Mouse (Mus musculus): Measurements from ENCODE around the gene Itpr1. TPM values are rescaled to one million over a fixed set of nuclear protein-coding genes. Genes with fewer than 3 reads are reported as not detected.

Itpr1 gene
- polyA plus RNA-seq, 1 experiment from 2014 or later: 9.1 TPM

DNA sequence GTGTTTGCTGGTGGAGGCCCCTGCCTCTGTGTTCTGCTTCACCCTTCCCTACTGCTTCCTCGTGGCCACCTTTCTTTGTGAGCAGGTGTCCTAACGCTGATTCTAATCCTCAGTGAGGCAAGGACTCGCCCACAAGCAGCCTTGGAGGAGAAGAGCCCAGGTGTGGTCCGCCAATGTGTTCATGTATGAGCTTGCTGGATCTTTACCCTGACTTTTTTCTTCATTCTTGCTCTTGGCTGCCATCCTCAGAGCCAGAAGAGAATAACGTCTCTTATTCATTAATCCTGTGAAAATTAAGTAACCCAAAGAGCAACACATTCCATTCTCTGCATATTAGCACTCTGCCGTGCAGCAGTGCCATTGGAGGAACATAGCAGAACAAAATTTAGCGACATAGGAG, 161.1 kb downstream of the Itpr1 start:
- Histone ChIP-seq H3K4me2 (ENCODE audit: low read depth, low read length) (no peak overlapping the region), H3K36me3 (ENCODE audit: control insufficient read depth, insufficient read depth, low read length) (peaks cover 9% of the 10 kb centered on the region; the same call in 1 of the 2 replicates), H3K27me3 (replicated peaks; ENCODE audit: control insufficient read depth, insufficient read depth, low read length) (no peaks in the 10 kb centered on the region), H3K9me3 (ENCODE audit: control insufficient read depth, low read length) (no peaks in the 10 kb centered on the region), H3K4me1 (ENCODE audit: control insufficient read depth, insufficient read depth, low read length) (no peaks in the 10 kb centered on the region), H3K27ac (replicated peaks; ENCODE audit: low read depth, low read length) (no peak overlapping the region), H3K4me3 (ENCODE audit: low read depth, low read length) (no peak overlapping the region), H3K9ac (ENCODE audit: low read depth, low read length) (no peak overlapping the region)
- peak; percentile 33; the same call in 1 of the 2 replicates for ATAC-seq (ENCODE audit: low read depth)
- peak; percentile 13 for DNase-seq (ENCODE audit: low spot score)
- 63% methylated on average over 7 of the region's 7 CpGs for WGBS

GRCm38 (mm10) chr6:108379041-108379440, 166.1 kb downstream of the Itpr1 start:
- Histone ChIP-seq H3K4me3 (ENCODE audit: low read depth, low read length) (no peak overlapping the region), H3K27ac (replicated peaks; ENCODE audit: low read depth, low read length) (no peak overlapping the region), H3K9ac (ENCODE audit: low read depth, low read length) (no peak overlapping the region), H3K36me3 (ENCODE audit: control insufficient read depth, insufficient read depth, low read length) (peaks cover 40% of the 10 kb centered on the region), H3K27me3 (replicated peaks; ENCODE audit: control insufficient read depth, insufficient read depth, low read length) (no peaks in the 10 kb centered on the region), H3K9me3 (ENCODE audit: control insufficient read depth, low read length) (no peaks in the 10 kb centered on the region), H3K4me2 (ENCODE audit: low read depth, low read length) (no peak overlapping the region), H3K4me1 (ENCODE audit: control insufficient read depth, insufficient read depth, low read length) (no peaks in the 10 kb centered on the region)
- ATAC-seq (ENCODE audit: low read depth) (no peak), DNase-seq (ENCODE audit: low spot score) (no peak)
- WGBS: 73% methylated on average over 3 of the region's 3 CpGs

DNA sequence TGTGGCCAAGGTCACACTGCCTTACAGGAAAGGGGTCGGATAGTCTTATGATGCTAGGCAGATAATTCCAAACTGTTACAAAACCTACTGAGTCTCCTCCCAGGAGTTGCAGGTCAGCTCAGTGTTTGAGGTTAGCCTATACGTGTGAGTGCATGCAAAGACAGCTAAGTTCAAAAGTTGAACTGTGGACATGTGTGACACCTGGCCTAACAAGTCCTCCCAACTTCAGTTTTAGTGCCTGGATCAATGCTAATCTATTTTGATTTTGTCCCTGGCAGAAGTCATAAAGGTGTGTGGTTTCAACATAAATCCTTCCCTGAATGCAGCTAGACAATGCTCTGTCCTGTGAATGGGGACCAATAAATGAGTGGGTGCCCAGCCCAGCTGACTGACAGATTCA, 167.3 kb downstream of the Itpr1 start:
- 80% methylated on average over 2 of the region's 2 CpGs for WGBS
- Histone ChIP-seq H3K9ac (ENCODE audit: low read depth, low read length) (no peak overlapping the region), H3K27me3 (replicated peaks; ENCODE audit: control insufficient read depth, insufficient read depth, low read length) (no peaks in the 10 kb centered on the region), H3K9me3 (ENCODE audit: control insufficient read depth, low read length) (no peaks in the 10 kb centered on the region), H3K4me3 (ENCODE audit: low read depth, low read length) (no peak overlapping the region), H3K36me3 (ENCODE audit: control insufficient read depth, insufficient read depth, low read length) (peaks cover 46% of the 10 kb centered on the region), H3K27ac (replicated peaks; ENCODE audit: low read depth, low read length) (no peak overlapping the region), H3K4me2 (ENCODE audit: low read depth, low read length) (no peak overlapping the region), H3K4me1 (ENCODE audit: control insufficient read depth, insufficient read depth, low read length) (no peaks in the 10 kb centered on the region)
- no peak for DNase-seq (ENCODE audit: low spot score)
- ATAC-seq (ENCODE audit: low read depth): no peak

- ATAC-seq (ENCODE audit: low read depth) (no peak), DNase-seq (ENCODE audit: low spot score) (no peak)
- 81% methylated on average over 6 of the region's 6 CpGs for WGBS
- H3K9me3 ChIP-seq (ENCODE audit: control insufficient read depth, low read length): no peaks in the 10 kb centered on the region
- H3K36me3 ChIP-seq (ENCODE audit: control insufficient read depth, insufficient read depth, low read length): peaks cover 35% of the 10 kb centered on the region
- H3K27me3 ChIP-seq (replicated peaks; ENCODE audit: control insufficient read depth, insufficient read depth, low read length): no peaks in the 10 kb centered on the region
- H3K9ac ChIP-seq (ENCODE audit: low read depth, low read length): no peak overlapping the region
- H3K4me2 ChIP-seq (ENCODE audit: low read depth, low read length): no peak overlapping the region
- H3K4me1 ChIP-seq (ENCODE audit: control insufficient read depth, insufficient read depth, low read length): no peaks in the 10 kb centered on the region
- no peak overlapping the region for H3K27ac ChIP-seq (replicated peaks; ENCODE audit: low read depth, low read length)
- H3K4me3 ChIP-seq (ENCODE audit: low read depth, low read length): no peak overlapping the region
Observed at GRCm38 (mm10) chr6:108390624-108391324, 177.9 kb downstream of the Itpr1 start.

GRCm38 (mm10) chr6:108393131-108393530, 180.2 kb downstream of the Itpr1 start:
- Histone ChIP-seq H3K4me3 (ENCODE audit: low read depth, low read length) (no peak overlapping the region), H3K9ac (ENCODE audit: low read depth, low read length) (no peak overlapping the region), H3K27me3 (replicated peaks; ENCODE audit: control insufficient read depth, insufficient read depth, low read length) (no peaks in the 10 kb centered on the region), H3K36me3 (ENCODE audit: control insufficient read depth, insufficient read depth, low read length) (peaks cover 40% of the 10 kb centered on the region), H3K9me3 (ENCODE audit: control insufficient read depth, low read length) (no peaks in the 10 kb centered on the region), H3K4me2 (ENCODE audit: low read depth, low read length) (no peak overlapping the region), H3K27ac (replicated peaks; ENCODE audit: low read depth, low read length) (no peak overlapping the region), H3K4me1 (ENCODE audit: control insufficient read depth, insufficient read depth, low read length) (no peaks in the 10 kb centered on the region)
- DNase-seq (ENCODE audit: low spot score) (no peak), ATAC-seq (ENCODE audit: low read depth) (no peak)
- 73% methylated on average over 8 of the region's 8 CpGs for WGBS

DNA sequence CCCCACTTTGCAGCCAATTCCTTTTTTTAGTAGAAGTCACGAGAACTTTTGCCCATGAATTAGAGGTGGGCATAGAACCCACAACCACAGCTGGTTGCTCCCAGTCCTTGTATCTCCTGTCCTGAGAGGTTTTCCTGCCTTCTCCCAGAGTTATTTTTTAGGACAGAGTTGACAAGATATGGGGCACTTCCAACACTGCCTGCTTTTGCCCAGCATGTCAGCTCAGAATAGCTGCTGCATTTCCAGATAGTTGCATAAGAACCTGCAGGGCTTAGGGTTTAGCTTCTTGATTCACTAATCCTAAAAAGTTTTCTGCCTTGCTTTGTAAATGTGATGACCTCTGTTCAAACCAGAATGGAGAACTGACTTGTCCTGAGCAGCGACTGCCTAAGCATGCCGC, 185.1 kb downstream of the Itpr1 start:
- Histone ChIP-seq H3K36me3 (ENCODE audit: control insufficient read depth, insufficient read depth, low read length) (peaks cover 47% of the 10 kb centered on the region), H3K27me3 (replicated peaks; ENCODE audit: control insufficient read depth, insufficient read depth, low read length) (no peaks in the 10 kb centered on the region)
- 87% methylated on average over 3 of the region's 3 CpGs for WGBS

DNA sequence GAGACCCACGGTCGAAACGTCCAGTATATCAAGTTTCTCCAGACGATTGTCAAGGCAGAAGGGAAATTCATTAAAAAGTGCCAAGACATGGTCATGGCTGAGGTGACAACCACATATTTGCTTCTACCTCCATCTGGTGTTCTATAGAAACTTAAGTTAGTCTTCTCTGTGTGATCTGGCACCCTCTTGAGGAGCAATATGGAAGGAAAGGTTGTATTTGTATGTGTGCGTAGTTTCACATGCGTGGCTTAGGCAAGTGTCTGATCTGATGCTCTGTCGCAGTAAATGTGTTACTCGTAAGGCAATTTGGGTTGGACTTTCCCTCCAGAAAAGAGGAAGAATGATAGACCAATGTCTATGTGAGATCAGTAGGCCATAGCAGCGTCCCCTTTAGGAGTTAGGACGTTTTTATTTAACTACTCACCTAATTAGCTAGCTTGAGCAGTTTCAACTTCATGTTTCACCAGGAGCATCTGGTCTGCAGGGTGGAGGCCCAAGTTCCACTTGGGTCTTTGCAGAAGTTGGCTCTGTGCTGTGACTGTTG, 188.6 kb downstream of the Itpr1 start:
- H3K36me3 ChIP-seq (ENCODE audit: control insufficient read depth, insufficient read depth, low read length): peaks cover 37% of the 10 kb centered on the region
- H3K27ac ChIP-seq (replicated peaks; ENCODE audit: low read depth, low read length): no peak overlapping the region
- no peak overlapping the region for H3K9ac ChIP-seq (ENCODE audit: low read depth, low read length)
- no peak overlapping the region for H3K4me2 ChIP-seq (ENCODE audit: low read depth, low read length)
- 86% methylated on average over 10 of the region's 10 CpGs for WGBS
- DNase-seq (ENCODE audit: low spot score) (no peak), ATAC-seq (ENCODE audit: low read depth) (no peak)
- no peaks in the 10 kb centered on the region for H3K9me3 ChIP-seq (ENCODE audit: control insufficient read depth, low read length)
- H3K27me3 ChIP-seq (replicated peaks; ENCODE audit: control insufficient read depth, insufficient read depth, low read length): no peaks in the 10 kb centered on the region
- no peak overlapping the region for H3K4me3 ChIP-seq (ENCODE audit: low read depth, low read length)
- no peaks in the 10 kb centered on the region for H3K4me1 ChIP-seq (ENCODE audit: control insufficient read depth, insufficient read depth, low read length)

More for the DNA sequence above, 185.1 kb downstream of the Itpr1 start:
- Histone ChIP-seq H3K4me1 (ENCODE audit: control insufficient read depth, insufficient read depth, low read length) (no peaks in the 10 kb centered on the region), H3K4me3 (ENCODE audit: low read depth, low read length) (no peak overlapping the region), H3K4me2 (ENCODE audit: low read depth, low read length) (no peak overlapping the region), H3K27ac (replicated peaks; ENCODE audit: low read depth, low read length) (no peak overlapping the region), H3K9me3 (ENCODE audit: control insufficient read depth, low read length) (no peaks in the 10 kb centered on the region), H3K9ac (ENCODE audit: low read depth, low read length) (no peak overlapping the region)
- ATAC-seq (ENCODE audit: low read depth): no peak
- no peak for DNase-seq (ENCODE audit: low spot score)

- H3K9me3 ChIP-seq (ENCODE audit: control insufficient read depth, low read length): no peaks in the 10 kb centered on the region
- no peak overlapping the region for H3K27ac ChIP-seq (replicated peaks; ENCODE audit: low read depth, low read length)
- H3K9ac ChIP-seq (ENCODE audit: low read depth, low read length): no peak overlapping the region
- DNase-seq (ENCODE audit: low spot score) (no peak), ATAC-seq (ENCODE audit: low read depth) (no peak)
- no peaks in the 10 kb centered on the region for H3K4me1 ChIP-seq (ENCODE audit: control insufficient read depth, insufficient read depth, low read length)
- no peak overlapping the region for H3K4me2 ChIP-seq (ENCODE audit: low read depth, low read length)
- H3K27me3 ChIP-seq (replicated peaks; ENCODE audit: control insufficient read depth, insufficient read depth, low read length): no peaks in the 10 kb centered on the region
- 87% methylated on average over 8 of the region's 8 CpGs for WGBS
- no peak overlapping the region for H3K4me3 ChIP-seq (ENCODE audit: low read depth, low read length)
- peaks cover 21% of the 10 kb centered on the region; the same call in 1 of the 2 replicates for H3K36me3 ChIP-seq (ENCODE audit: control insufficient read depth, insufficient read depth, low read length)
Observed at GRCm38 (mm10) chr6:108404736-108405135, 191.8 kb downstream of the Itpr1 start.

DNA sequence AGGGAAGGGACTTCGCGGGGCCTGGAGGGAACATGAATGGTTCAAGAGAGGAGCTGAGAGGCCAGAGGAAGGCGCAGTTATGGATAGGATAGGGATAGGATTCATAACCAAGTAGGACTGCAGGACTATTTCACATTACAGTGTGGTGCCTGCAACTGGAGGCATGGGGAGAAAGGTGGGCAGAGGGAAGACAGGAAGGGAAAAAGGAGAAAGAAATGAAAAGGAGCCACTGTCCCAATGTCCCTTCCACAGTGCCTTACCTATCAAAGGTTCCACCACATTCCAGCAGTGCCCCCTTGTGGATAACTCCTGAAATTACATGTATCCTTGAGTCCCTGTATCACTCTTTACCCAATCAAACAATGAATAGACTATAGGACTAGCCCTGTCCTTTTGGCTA, 195.2 kb downstream of the Itpr1 start:
- DNase-seq (ENCODE audit: low spot score) (peak; percentile 81), ATAC-seq (ENCODE audit: low read depth) (peak; percentile 77)

More for the DNA sequence above, 195.2 kb downstream of the Itpr1 start:
- H3K9ac ChIP-seq (ENCODE audit: low read depth, low read length): no peak overlapping the region
- 94% methylated on average over 3 of the region's 3 CpGs for WGBS
- H3K9me3 ChIP-seq (ENCODE audit: control insufficient read depth, low read length): no peaks in the 10 kb centered on the region
- peaks cover 9% of the 10 kb centered on the region; the same call in 1 of the 2 replicates for H3K36me3 ChIP-seq (ENCODE audit: control insufficient read depth, insufficient read depth, low read length)
- no peaks in the 10 kb centered on the region for H3K4me1 ChIP-seq (ENCODE audit: control insufficient read depth, insufficient read depth, low read length)
- no peak overlapping the region for H3K4me2 ChIP-seq (ENCODE audit: low read depth, low read length)
- no peak overlapping the region for H3K27ac ChIP-seq (replicated peaks; ENCODE audit: low read depth, low read length)
- no peak overlapping the region for H3K4me3 ChIP-seq (ENCODE audit: low read depth, low read length)
- no peaks in the 10 kb centered on the region for H3K27me3 ChIP-seq (replicated peaks; ENCODE audit: control insufficient read depth, insufficient read depth, low read length)
